Mouse (Mus musculus) kidney, embryonic 14.5 days (tissue): ENCODE results near the gene Tnrc6a. TPM values are rescaled to one million over a fixed set of nuclear protein-coding genes. Genes with fewer than 3 reads are reported as not detected.

Experiments
- ATAC-seq: fragments of 200-750 bp; cut with Nextera tagmentation; 2 replicates; pipeline ENCODE4 v1.8.0; 2017; ENCODE audit warnings: moderate number of reproducible peaks, mild to moderate bottlenecking, moderate TSS enrichment, moderate library complexity; ENCODE audit not compliant: low FRiP score, low TSS enrichment
- H3K27ac ChIP-seq: fragments of 300-500 bp; sonication (generic); 2 replicates; pipeline ENCODE4 v1.5.1; 2014; ENCODE audit warnings: low read depth, mild to moderate bottlenecking, low read length, moderate library complexity, mixed read lengths
- H3K27me3 ChIP-seq: fragments of 300-500 bp; sonication (generic); 2 replicates; pipeline ENCODE4 v1.6.1; 2014; ENCODE audit warnings: mild to moderate bottlenecking, low read length; ENCODE audit not compliant: control insufficient read depth, insufficient read depth
- H3K36me3 ChIP-seq: fragments of 300-500 bp; sonication (generic); 2 replicates; pipeline ENCODE4 v1.6.1; 2014; ENCODE audit warnings: low read length, mixed read lengths; ENCODE audit not compliant: control insufficient read depth, insufficient read depth
- H3K4me1 ChIP-seq: fragments of 300-500 bp; sonication (generic); 2 replicates; pipeline ENCODE4 v1.6.1; 2014; ENCODE audit warnings: low read length, mixed read lengths; ENCODE audit not compliant: control insufficient read depth, insufficient read depth
- H3K4me2 ChIP-seq: fragments of 300-500 bp; sonication (generic); replicated peaks from 2 replicates; pipeline ENCODE4 v1.6.1; 2014; ENCODE audit warnings: low read depth, mild to moderate bottlenecking, low read length
- H3K4me3 ChIP-seq: fragments of 300-500 bp; sonication (generic); 2 replicates; pipeline ENCODE4 v1.5.1; 2014; ENCODE audit warnings: mild to moderate bottlenecking, low read length
- H3K9ac ChIP-seq: fragments of 300-500 bp; sonication (generic); 2 replicates; pipeline ENCODE4 v1.6.1; 2014; ENCODE audit warnings: low read depth, mild to moderate bottlenecking, low read length, moderate library complexity
- H3K9me3 ChIP-seq: fragments of 300-500 bp; sonication (generic); 2 replicates; pipeline ENCODE4 v1.6.1; 2016; ENCODE audit warnings: low read length; ENCODE audit not compliant: control insufficient read depth
- WGBS: fragments of 180-500 bp; shearing (Covaris S2); extraction: QIAGEN DNeasy Blood & Tissue Kit; methylation state at CpG from one replicate; pipeline ENCODE4 v1.1.7; 2014; 5-methylcytosine and 5-hydroxymethylcytosine counted together
- polyA plus RNA-seq: library from polyadenylated mRNA; unstranded; fragments of >200 nt; fragmentation: Nextera tagmentation; extraction: Ambion mirVana; gene quantifications from 2 replicates; pipeline ENCODE4 v1.2.1, GENCODE M21; 2014

Gene Tnrc6a
- polyA plus RNA-seq, 1 experiment from 2014 or later = 57.6 TPM

DNA sequence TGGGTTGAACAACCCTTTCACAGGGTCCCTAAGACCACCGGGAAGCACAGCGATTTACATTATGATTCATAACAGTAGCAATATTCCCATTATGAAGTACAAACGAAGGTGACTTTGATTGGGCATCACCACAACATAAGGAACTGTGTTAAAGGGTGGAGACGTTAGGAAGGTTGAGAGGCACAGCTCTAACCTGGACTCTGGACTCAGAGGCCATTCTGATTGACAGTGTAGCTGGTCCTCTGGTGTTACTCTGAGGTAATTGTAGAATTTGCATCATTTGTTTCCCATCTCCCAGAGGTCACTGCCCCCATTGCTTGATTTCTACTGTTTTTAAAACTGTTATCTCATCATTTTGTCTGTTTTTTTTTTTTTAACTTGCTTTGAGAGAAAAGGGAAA, 6.5 kb upstream of the Tnrc6a start:
- Histone ChIP-seq H3K36me3 (no peaks in the 10 kb centered on the region), H3K4me2 (no peak overlapping the region), H3K27me3 (no peaks in the 10 kb centered on the region), H3K9ac (no peak overlapping the region), H3K4me1 (no peaks in the 10 kb centered on the region), H3K27ac (no peak overlapping the region), H3K4me3 (no peak overlapping the region), H3K9me3 (no peaks in the 10 kb centered on the region)
- 80% methylated on average over 4 of the region's 4 CpGs for WGBS
- no peak for ATAC-seq

DNA sequence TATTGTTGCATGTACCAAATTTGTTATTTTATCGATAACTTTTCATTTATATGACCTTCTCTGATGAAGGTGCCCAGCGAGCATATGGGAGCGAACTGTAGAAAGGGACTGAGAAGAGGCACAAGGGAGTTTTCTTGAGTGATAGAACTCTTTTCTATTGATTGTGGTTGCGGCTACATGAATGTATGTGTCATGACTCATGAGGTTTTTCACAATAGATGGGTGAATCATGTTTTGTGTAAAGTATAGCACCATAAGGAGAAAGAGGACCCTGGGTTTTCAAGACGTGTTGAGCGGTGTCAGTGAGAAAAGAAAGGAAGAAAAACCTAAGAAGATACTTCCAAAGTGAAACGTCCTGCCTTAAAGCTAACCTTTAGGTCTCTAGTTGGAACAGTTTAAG, 3.2 kb upstream of the Tnrc6a start:
- no peak for ATAC-seq
- peaks cover 6% of the 10 kb centered on the region; the same call in 1 of the 2 replicates for H3K4me1 ChIP-seq
- no peak overlapping the region for H3K4me3 ChIP-seq
- WGBS = 82% methylated on average over 7 of the region's 7 CpGs
- H3K9ac ChIP-seq = no peak overlapping the region
- no peak overlapping the region for H3K4me2 ChIP-seq
- no peak overlapping the region for H3K27ac ChIP-seq
- no peaks in the 10 kb centered on the region for H3K36me3 ChIP-seq
- no peaks in the 10 kb centered on the region for H3K27me3 ChIP-seq
- H3K9me3 ChIP-seq = no peaks in the 10 kb centered on the region

DNA sequence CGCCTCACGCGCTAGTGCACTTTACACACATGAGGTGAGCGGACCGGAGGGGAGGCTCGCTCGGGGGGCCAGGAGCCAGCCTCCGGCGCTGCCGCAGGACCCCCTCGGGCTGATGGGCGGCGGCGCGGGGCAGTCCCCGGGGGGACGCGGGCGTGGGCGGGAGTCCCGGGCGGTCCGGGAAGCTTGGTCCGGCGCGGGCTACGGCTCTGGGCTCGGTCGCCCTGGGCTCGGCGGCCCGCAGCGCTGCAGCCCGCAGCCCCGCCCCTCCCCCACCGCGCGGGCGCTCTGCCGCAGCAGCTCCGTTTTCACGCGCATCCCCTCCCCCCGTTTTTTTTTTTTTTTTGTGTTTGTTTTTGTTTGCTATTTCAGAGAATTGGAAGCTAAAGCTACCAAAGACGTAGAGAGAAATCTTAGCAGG, 623 bp downstream of the Tnrc6a start:
- peak overlapping the region; percentile 93 for H3K27ac ChIP-seq
- WGBS = 2% methylated on average over 24 of the region's 45 CpGs

DNA sequence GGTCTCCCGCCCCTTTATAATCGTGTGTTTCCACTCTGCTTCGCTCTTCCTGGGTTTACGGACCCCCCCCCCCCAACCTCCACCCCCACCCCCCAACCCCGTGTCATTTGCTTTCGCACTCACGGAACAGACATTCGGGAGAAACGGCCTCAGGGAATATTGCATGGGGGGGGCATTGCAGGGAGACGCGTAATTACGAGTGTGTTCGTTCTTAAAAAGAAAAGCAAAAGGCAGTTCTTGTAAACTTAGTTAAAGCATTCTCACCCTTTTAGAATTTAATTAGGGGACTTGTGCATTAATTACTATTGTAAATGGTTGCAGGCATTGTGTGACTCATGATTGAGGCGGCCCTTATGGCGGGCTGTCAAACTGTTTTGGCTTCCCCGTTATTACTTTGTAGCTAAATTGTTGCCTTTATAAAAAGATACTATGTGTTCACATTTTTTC, 1.1 kb downstream of the Tnrc6a start:
- ATAC-seq = peak; percentile 29
- H3K27ac ChIP-seq = peak overlapping the region; percentile 93; the same call in 1 of the 2 replicates
- under 1% methylated on average over 16 of the region's 16 CpGs for WGBS

More for the DNA sequence above, 623 bp downstream of the Tnrc6a start:
- peak; percentile 75 for ATAC-seq
- Histone ChIP-seq H3K9me3 (no peaks in the 10 kb centered on the region), H3K4me3 (peak overlapping the region; percentile 99), H3K27me3 (no peaks in the 10 kb centered on the region), H3K4me1 (peaks cover 10% of the 10 kb centered on the region; the same call in 1 of the 2 replicates), H3K36me3 (peaks cover 17% of the 10 kb centered on the region), H3K4me2 (peak overlapping the region; percentile 63), H3K9ac (peak overlapping the region; percentile 99)

DNA sequence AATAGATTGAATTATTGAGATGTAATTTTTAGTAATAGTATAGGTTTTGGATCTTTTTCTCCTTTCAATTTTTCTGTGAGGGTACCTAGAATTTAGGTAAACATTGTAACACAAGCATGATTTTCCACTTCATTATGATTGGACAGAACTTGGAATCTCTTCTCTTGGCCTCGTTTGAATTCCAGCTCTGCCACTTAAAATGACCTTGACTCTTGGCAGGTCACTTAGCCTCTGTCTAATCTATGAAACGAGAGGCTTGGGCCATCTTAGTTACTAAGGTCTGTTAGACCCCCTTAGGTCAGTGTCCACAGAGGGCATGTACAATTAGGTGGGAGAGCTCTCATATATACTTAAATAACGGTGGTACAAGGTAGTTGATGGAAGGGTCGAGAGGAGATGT, 2.4 kb downstream of the Tnrc6a start:
- WGBS = 46% methylated on average over 4 of the region's 4 CpGs
- ATAC-seq = no peak

More for the DNA sequence above, 1.1 kb downstream of the Tnrc6a start:
- Histone ChIP-seq H3K9me3 (no peaks in the 10 kb centered on the region), H3K9ac (peak overlapping the region; percentile 99), H3K4me1 (peaks cover 10% of the 10 kb centered on the region; the same call in 1 of the 2 replicates), H3K4me2 (peak overlapping the region; percentile 63), H3K27me3 (no peaks in the 10 kb centered on the region), H3K4me3 (peak overlapping the region; percentile 99), H3K36me3 (peaks cover 19% of the 10 kb centered on the region)

DNA sequence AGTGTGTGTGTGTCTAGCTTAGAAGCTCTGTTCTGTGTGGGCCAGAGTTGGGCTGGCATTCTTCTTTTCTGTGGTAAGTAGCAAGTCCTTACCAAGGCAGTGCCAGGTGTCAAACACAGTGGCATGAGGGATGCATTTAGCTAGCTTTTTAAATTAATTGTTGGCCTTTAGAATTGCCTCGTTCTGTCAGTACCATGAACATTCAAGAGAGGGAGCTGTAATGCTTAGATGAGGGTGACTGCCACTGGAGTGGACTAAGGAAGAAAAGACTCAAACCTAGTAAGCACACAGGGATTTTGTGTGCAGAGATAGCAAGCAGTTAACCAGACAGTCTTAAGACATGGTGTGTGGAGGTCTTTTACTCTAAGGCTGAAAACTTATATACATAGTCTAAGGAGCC, 3.6 kb downstream of the Tnrc6a start:
- H3K4me2 ChIP-seq = no peak overlapping the region
- peaks cover 10% of the 10 kb centered on the region; the same call in 1 of the 2 replicates for H3K4me1 ChIP-seq
- no peaks in the 10 kb centered on the region for H3K9me3 ChIP-seq
- no peak overlapping the region for H3K9ac ChIP-seq
- ATAC-seq = no peak
- H3K27ac ChIP-seq = no peak overlapping the region
- peaks cover 19% of the 10 kb centered on the region for H3K36me3 ChIP-seq
- H3K27me3 ChIP-seq = no peaks in the 10 kb centered on the region
- no peak overlapping the region for H3K4me3 ChIP-seq
- WGBS = 68% methylated on average over 1 of the region's 1 CpGs

More for the DNA sequence above, 2.4 kb downstream of the Tnrc6a start:
- Histone ChIP-seq H3K27me3 (no peaks in the 10 kb centered on the region), H3K9me3 (no peaks in the 10 kb centered on the region), H3K4me3 (no peak overlapping the region), H3K9ac (no peak overlapping the region), H3K36me3 (peaks cover 19% of the 10 kb centered on the region), H3K4me1 (peaks cover 10% of the 10 kb centered on the region; the same call in 1 of the 2 replicates), H3K27ac (no peak overlapping the region), H3K4me2 (no peak overlapping the region)

DNA sequence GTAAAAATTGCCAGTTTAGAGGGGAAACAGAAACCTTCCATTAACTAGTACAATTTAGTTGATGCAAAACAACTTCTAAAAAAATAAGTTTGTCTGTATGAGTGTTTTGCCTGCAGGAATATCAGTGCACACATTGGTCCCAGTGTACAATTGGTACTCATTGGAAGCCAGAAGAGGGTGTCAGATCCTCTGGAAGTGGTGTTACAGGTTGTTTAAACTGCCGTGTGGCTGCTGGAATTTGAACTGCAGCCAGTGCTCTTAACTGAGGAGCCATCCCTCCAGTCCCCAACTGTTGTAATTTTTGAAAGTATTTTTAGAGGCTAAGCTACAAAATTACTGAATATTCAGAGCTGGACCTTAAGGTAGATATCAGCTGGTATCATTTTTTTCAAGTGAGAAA, 4.3 kb downstream of the Tnrc6a start:
- Histone ChIP-seq H3K9ac (no peak overlapping the region), H3K27me3 (no peaks in the 10 kb centered on the region), H3K36me3 (peaks cover 19% of the 10 kb centered on the region), H3K9me3 (no peaks in the 10 kb centered on the region), H3K4me2 (no peak overlapping the region), H3K27ac (no peak overlapping the region), H3K4me1 (peaks cover 10% of the 10 kb centered on the region; the same call in 1 of the 2 replicates), H3K4me3 (no peak overlapping the region)
- no peak for ATAC-seq
- 19% methylated on average over 1 of the region's 1 CpGs for WGBS

DNA sequence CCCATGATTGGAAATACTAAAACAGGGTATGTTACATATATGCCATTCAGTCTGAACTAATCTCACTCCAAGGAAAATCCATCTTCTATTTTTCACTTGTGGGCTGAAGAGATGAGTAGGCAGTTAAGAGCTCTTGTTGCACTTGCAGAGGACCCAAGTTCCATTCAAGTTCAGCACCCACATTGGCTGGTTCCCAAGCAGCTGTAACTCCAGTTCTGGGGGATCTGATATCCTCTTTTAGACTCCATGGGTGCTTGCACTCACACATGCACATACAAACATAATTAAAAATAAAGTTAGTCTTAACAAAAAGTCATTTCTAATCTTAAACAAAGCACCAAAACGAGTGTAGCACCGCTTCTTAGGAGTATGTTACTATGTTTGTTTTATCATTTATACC, 5.4 kb downstream of the Tnrc6a start:
- H3K27me3 ChIP-seq = no peaks in the 10 kb centered on the region
- H3K4me1 ChIP-seq = peaks cover 13% of the 10 kb centered on the region
- H3K27ac ChIP-seq = no peak overlapping the region
- no peak overlapping the region for H3K4me3 ChIP-seq
- no peak for ATAC-seq
- peaks cover 19% of the 10 kb centered on the region for H3K36me3 ChIP-seq
- no peak overlapping the region for H3K9ac ChIP-seq
- H3K4me2 ChIP-seq = no peak overlapping the region
- no peaks in the 10 kb centered on the region for H3K9me3 ChIP-seq
- WGBS = 78% methylated on average over 2 of the region's 2 CpGs

DNA sequence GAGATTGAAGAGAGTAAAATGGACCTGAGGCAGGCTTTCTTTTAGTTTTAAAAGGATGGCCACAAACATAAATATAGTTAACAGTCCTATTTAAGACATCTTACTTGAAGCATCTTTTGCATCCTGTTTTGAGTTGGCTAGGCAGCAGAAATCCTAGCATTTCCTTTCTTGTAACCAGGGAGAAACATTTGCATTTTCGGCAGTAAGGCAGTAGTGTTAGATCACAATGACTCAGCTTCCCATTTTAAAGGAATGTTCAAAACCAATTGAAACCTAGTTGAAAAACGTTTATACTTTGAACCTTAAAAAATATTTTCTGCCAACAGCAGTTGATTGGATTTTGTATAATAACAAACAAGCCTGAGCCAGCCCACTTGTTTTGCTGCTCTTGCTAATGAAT, 6.5 kb downstream of the Tnrc6a start:
- H3K4me3 ChIP-seq = no peak overlapping the region
- no peak for ATAC-seq
- peaks cover 19% of the 10 kb centered on the region for H3K36me3 ChIP-seq
- H3K27me3 ChIP-seq = no peaks in the 10 kb centered on the region
- no peaks in the 10 kb centered on the region for H3K9me3 ChIP-seq
- H3K4me2 ChIP-seq = no peak overlapping the region
- no peak overlapping the region for H3K9ac ChIP-seq
- no peak overlapping the region for H3K27ac ChIP-seq
- WGBS = 47% methylated on average over 2 of the region's 2 CpGs
- peaks cover 21% of the 10 kb centered on the region for H3K4me1 ChIP-seq
